Comparison of ENCODE assay signal across 8 mouse cellular contexts in the genomic region with DNA sequence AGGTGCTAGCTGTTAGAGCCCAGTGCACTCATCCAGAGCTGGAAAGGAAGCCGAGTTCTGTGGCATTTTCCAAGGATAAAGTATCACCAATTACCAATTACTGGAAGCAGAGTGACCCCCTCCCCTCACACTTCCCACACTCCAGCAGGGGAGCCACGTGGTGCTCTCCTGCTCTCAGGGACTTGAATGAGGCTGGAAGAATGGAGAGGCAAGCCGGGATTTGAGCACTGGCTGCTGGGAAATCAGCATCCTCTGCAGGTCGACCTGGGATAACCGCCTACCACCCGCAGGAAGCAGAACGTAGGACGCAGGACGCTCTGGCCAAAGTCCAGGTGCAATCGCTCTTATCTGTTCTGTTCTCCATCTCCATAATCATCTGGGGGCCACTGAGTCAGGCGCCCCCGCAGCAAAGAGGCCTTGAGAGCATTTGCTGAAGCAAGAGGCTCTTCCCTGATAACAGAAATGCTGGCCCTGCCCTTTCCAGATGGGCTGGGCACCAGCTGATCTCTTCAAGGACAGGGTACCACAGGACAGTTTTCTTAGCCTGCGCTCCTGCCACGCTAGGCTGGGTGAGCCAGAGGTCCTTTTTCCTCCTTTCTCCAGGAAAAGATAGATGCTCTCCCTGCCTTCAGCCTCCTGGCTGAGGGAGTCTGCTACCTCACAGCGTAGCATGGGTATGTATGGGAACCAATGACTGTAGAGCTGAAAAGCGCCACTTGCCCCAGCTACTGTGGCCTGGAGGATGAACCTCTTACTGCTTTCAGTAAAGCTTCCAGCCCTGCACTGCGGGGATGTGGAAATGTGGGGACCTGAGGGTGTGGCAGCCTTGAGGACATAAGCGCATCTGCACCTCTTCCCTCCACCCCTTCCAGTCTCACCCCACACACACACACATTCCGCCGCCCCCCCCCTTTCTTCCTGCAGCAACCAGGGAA. TPM values are rescaled to one million over a fixed set of nuclear protein-coding genes. Genes with fewer than 3 reads are reported as not detected.
A peak's percentile ranks its signal among the peaks of the same experiment; 100 is the strongest.
DNase-seq lines count a peak whose midpoint lies in the region; ATAC-seq and TF ChIP-seq lines count a peak whose summit lies in the region.

No protein-coding gene starts in this region.

- no peak for TF ChIP-seq EP300 in lung, postnatal 0 days (IDR thresholded peaks at IDR 0.05)

- no peak for ATAC-seq in lung, postnatal 0 days
- no peak; the same call in 1 of the 2 replicates for ATAC-seq in limb, embryonic 13.5 days (ENCODE audit: low FRiP score, low read depth)

- peak; percentile 49 for DNase-seq in adrenal gland, adult 2 months
- no peak for DNase-seq in adrenal gland, adult 8-10 months
- DNase-seq in lung, postnatal 0 days (ENCODE audit: low spot score) = no peak
- no peak for DNase-seq in lung, postnatal 36 days
- peak; percentile 36 for DNase-seq in telencephalon, adult 2 months (ENCODE audit: low read depth, low spot score)
- no peak for DNase-seq in cerebellum, adult 11-12 months
- no peak for DNase-seq in natural killer cell, adult 2 months (ENCODE audit: low spot score in 2 of 2)

- WGBS in lung, postnatal 0 days = 27% methylated on average over 18 of the region's 20 CpGs
- 34% methylated on average over 20 of the region's 20 CpGs for WGBS in limb, embryonic 13.5 days

- no peak for TF ChIP-seq CTCF in lung, postnatal 0 days (IDR thresholded peaks at IDR 0.05)

- no peak overlapping the region for H3K9ac ChIP-seq in lung, postnatal 0 days (replicated peaks; ENCODE audit: low read depth)
- peak overlapping the region; percentile 35 for H3K9ac ChIP-seq in limb, embryonic 13.5 days

- H3K4me3 ChIP-seq in lung, postnatal 0 days (ENCODE audit: low read depth, low read length) = peak overlapping the region; percentile 14; the same call in 1 of the 2 replicates
- peak overlapping the region; percentile 31 for H3K4me3 ChIP-seq in limb, embryonic 13.5 days

- peak overlapping the region; percentile 34; the same call in 1 of the 2 replicates for H3K4me2 ChIP-seq in lung, postnatal 0 days (replicated peaks; ENCODE audit: low read depth, low read length)
- H3K4me2 ChIP-seq in limb, embryonic 13.5 days (replicated peaks) = peak overlapping the region; percentile 56

- no peaks in the 10 kb centered on the region for H3K27me3 ChIP-seq in lung, postnatal 0 days (replicated peaks; ENCODE audit: insufficient read depth, low read length)
- H3K27me3 ChIP-seq in limb, embryonic 13.5 days = 0 out of 2 replicates have a peak, but pooled peaks cover 5% of the 10 kb centered on the region

- H3K9me3 ChIP-seq in lung, postnatal 0 days (ENCODE audit: low read length) = no peaks in the 10 kb centered on the region
- H3K9me3 ChIP-seq in limb, embryonic 13.5 days = no peaks in the 10 kb centered on the region

- H3K4me1 ChIP-seq in lung, postnatal 0 days (ENCODE audit: insufficient read depth, low read depth, low read length) = peaks cover 3% of the 10 kb centered on the region; the same call in 1 of the 2 replicates
- H3K4me1 ChIP-seq in limb, embryonic 13.5 days = peaks cover 13% of the 10 kb centered on the region

- no peak overlapping the region for H3K27ac ChIP-seq in lung, postnatal 0 days (ENCODE audit: low read length)
- peak overlapping the region; percentile 52; the same call in 1 of the 2 replicates for H3K27ac ChIP-seq in limb, embryonic 13.5 days

- H3K36me3 ChIP-seq in lung, postnatal 0 days (ENCODE audit: insufficient read depth, low read length) = no peaks in the 10 kb centered on the region
- H3K36me3 ChIP-seq in limb, embryonic 13.5 days = no peaks in the 10 kb centered on the region

RNA-seq across cellular contexts. Expression of gene Pigz, which starts 27.5 kb away (rescaled TPM):
- 1 to 10 TPM in 1 of 2 experiments, under 1 TPM in 1; 0.35 to 1.3 TPM for total RNA-seq in adrenal gland, adult 2 months (2021)
- polyA plus RNA-seq in adrenal gland, adult 2 months (2012; rRNA removed) = 0.71 and 1.3 TPM in 2 replicates
- 1 to 10 TPM in 2 of 4 experiments, under 1 TPM in 2; 0.66 to 2.1 (median 1.2) TPM for total RNA-seq in adrenal gland, adult 8-10 months (2022)
- 0.30 and 0.63 TPM in 2 replicates for polyA plus RNA-seq in lung, postnatal 0 days (2015; fragmentation: Nextera tagmentation; extraction: Ambion mirVana)
- 0.50 and 0.79 TPM in 2 replicates for polyA plus RNA-seq in limb, embryonic 13.5 days (2015; fragmentation: Nextera tagmentation; extraction: Ambion mirVana)

RNA-seq across cellular contexts. Expression of gene Meltf, which starts 27.5 kb away (rescaled TPM):
- not detected for total RNA-seq in adrenal gland, adult 2 months (2021)
- polyA plus RNA-seq in adrenal gland, adult 2 months (2012; rRNA removed) = 0.02 and 0.04 TPM in 2 replicates
- not detected for total RNA-seq in adrenal gland, adult 8-10 months (2022)
- polyA plus RNA-seq in lung, postnatal 0 days (2015; fragmentation: Nextera tagmentation; extraction: Ambion mirVana) = 0.04 TPM in 1 of 2 replicates, not detected in the other
- 2.1 and 2.5 TPM in 2 replicates for polyA plus RNA-seq in limb, embryonic 13.5 days (2015; fragmentation: Nextera tagmentation; extraction: Ambion mirVana)

RNA-seq across cellular contexts. Expression of gene 0610012G03Rik, which starts 42.1 kb away (rescaled TPM):
- total RNA-seq in adrenal gland, adult 2 months (2021) = 10 to 100 TPM; 40.5 to 47.4 TPM
- polyA plus RNA-seq in adrenal gland, adult 2 months (2012; rRNA removed) = 143 and 164 TPM in 2 replicates
- 10 to 100 TPM; 29.1 to 39.8 (median 35.2) TPM for total RNA-seq in adrenal gland, adult 8-10 months (2022)
- 79.7 and 82.8 TPM in 2 replicates for polyA plus RNA-seq in lung, postnatal 0 days (2015; fragmentation: Nextera tagmentation; extraction: Ambion mirVana)
- 84.2 and 86.6 TPM in 2 replicates for polyA plus RNA-seq in limb, embryonic 13.5 days (2015; fragmentation: Nextera tagmentation; extraction: Ambion mirVana)

RNA-seq across cellular contexts. Expression of gene Ncbp2, which starts 42.2 kb away (rescaled TPM):
- total RNA-seq in adrenal gland, adult 2 months (2021) = 10 to 100 TPM; 45.1 to 54.0 TPM
- 2.3 and 6.0 TPM in 2 replicates for polyA plus RNA-seq in adrenal gland, adult 2 months (2012; rRNA removed)
- total RNA-seq in adrenal gland, adult 8-10 months (2022) = 10 to 100 TPM; 54.1 to 65.4 (median 62.4) TPM
- 38.6 and 48.5 TPM in 2 replicates for polyA plus RNA-seq in lung, postnatal 0 days (2015; fragmentation: Nextera tagmentation; extraction: Ambion mirVana)
- 146 TPM in 2 replicates for polyA plus RNA-seq in limb, embryonic 13.5 days (2015; fragmentation: Nextera tagmentation; extraction: Ambion mirVana)

Comparison
In these comparisons a context has a peak if more than half of its experiments do, and no peak if none do; other contexts are left out.
1. DNase-seq: peak in adrenal gland, adult 2 months (single experiment) and telencephalon, adult 2 months (single experiment); none in adrenal gland, adult 8-10 months (single experiment), lung, postnatal 0 days (single experiment), lung, postnatal 36 days (single experiment), cerebellum, adult 11-12 months (single experiment) and natural killer cell, adult 2 months (0 of 2).